Comparison of ENCODE assay signal across 45 mouse cellular contexts in genomic region chr6:34932633-34933032, GRCm38 (mm10). TPM values are rescaled to one million over a fixed set of nuclear protein-coding genes. Genes with fewer than 3 reads are reported as not detected.
"Had no signal": no experiment of that assay in that cellular context is flagged by ENCODE, and none has a peak within 500 bp of the region (broad histone marks: within the 10 kb centered on the region; RNA-seq: fewer than 3 reads in every experiment).

No protein-coding gene starts in this region.

- H3K9ac ChIP-seq: limb, embryonic 12.5 days; limb, embryonic 13.5 days; limb, embryonic 15.5 days; liver, embryonic 12.5 days; liver, embryonic 13.5 days; liver, embryonic 14.5 days; liver, embryonic 15.5 days; liver, postnatal 0 days; lung, embryonic 14.5 days; lung, embryonic 15.5 days; midbrain, embryonic 12.5 days; midbrain, embryonic 13.5 days; midbrain, embryonic 15.5 days; neural tube, embryonic 12.5 days had no signal

- H3K4me2 ChIP-seq: limb, embryonic 12.5 days; limb, embryonic 13.5 days; limb, embryonic 15.5 days; liver, embryonic 11.5 days; liver, embryonic 12.5 days; liver, embryonic 13.5 days; liver, embryonic 15.5 days; lung, embryonic 14.5 days; lung, embryonic 15.5 days; midbrain, embryonic 11.5 days; midbrain, embryonic 12.5 days; midbrain, embryonic 13.5 days; midbrain, embryonic 15.5 days; neural tube, embryonic 12.5 days had no signal

- H3K4me3 ChIP-seq: limb, embryonic 10.5 days; limb, embryonic 12.5 days; limb, embryonic 13.5 days; limb, embryonic 15.5 days; liver, embryonic 12.5 days; liver, embryonic 13.5 days; liver, embryonic 15.5 days; lung, embryonic 15.5 days; megakaryocyte, embryonic 14.5 days; midbrain, embryonic 10.5 days; midbrain, embryonic 12.5 days; midbrain, embryonic 13.5 days; midbrain, embryonic 15.5 days; myocyte; neural tube, embryonic 12.5 days had no signal

- H3K27me3 ChIP-seq: limb, embryonic 12.5 days; limb, embryonic 13.5 days; limb, embryonic 15.5 days; liver, embryonic 12.5 days; liver, embryonic 13.5 days; liver, embryonic 15.5 days; lung, embryonic 15.5 days; midbrain, embryonic 12.5 days; midbrain, embryonic 13.5 days; midbrain, embryonic 15.5 days; neural tube, embryonic 12.5 days had no signal

- H3K36me3 ChIP-seq: limb, embryonic 10.5 days; limb, embryonic 12.5 days; limb, embryonic 13.5 days; limb, embryonic 15.5 days; liver, embryonic 12.5 days; liver, embryonic 13.5 days; liver, embryonic 15.5 days; lung, embryonic 15.5 days; midbrain, embryonic 10.5 days; midbrain, embryonic 12.5 days; midbrain, embryonic 13.5 days; midbrain, embryonic 15.5 days; neural tube, embryonic 12.5 days had no signal

- H3K9me3 ChIP-seq: limb, embryonic 10.5 days; limb, embryonic 12.5 days; limb, embryonic 13.5 days; limb, embryonic 15.5 days; liver, embryonic 12.5 days; liver, embryonic 13.5 days; liver, embryonic 15.5 days; lung, embryonic 15.5 days; megakaryocyte, embryonic 14.5 days; midbrain, embryonic 10.5 days; midbrain, embryonic 12.5 days; midbrain, embryonic 13.5 days; midbrain, embryonic 15.5 days; neural tube, embryonic 12.5 days had no signal

- ATAC-seq: liver, embryonic 12.5 days; liver, postnatal 0 days; lung, postnatal 0 days; midbrain, embryonic 13.5 days; midbrain, embryonic 15.5 days; midbrain, embryonic 16.5 days had no signal

- DNase-seq: left cerebral cortex, postnatal 4 days; liver; liver, embryonic 13.5 days; liver, postnatal 0 days; lung, adult 18-20 months; lung, adult 2 months; lung, embryonic 14.5 days; lung, postnatal 10 days; lung, postnatal 14 days; lung, postnatal 36 days; lung, postnatal 4 days; midbrain, embryonic 14.5 days had no signal

- H3K27ac ChIP-seq: limb, embryonic 10.5 days; limb, embryonic 12.5 days; limb, embryonic 13.5 days; limb, embryonic 15.5 days; liver, embryonic 12.5 days; liver, embryonic 13.5 days; liver, embryonic 14.5 days; liver, embryonic 15.5 days; lung, embryonic 15.5 days; macrophage; midbrain, embryonic 10.5 days; midbrain, embryonic 12.5 days; midbrain, embryonic 13.5 days; midbrain, embryonic 15.5 days; neural tube, embryonic 12.5 days had no signal

- H3K4me1 ChIP-seq: limb, embryonic 10.5 days; limb, embryonic 12.5 days; limb, embryonic 13.5 days; limb, embryonic 15.5 days; liver, embryonic 12.5 days; liver, embryonic 13.5 days; liver, embryonic 15.5 days; lung, embryonic 15.5 days; midbrain, embryonic 10.5 days; midbrain, embryonic 12.5 days; midbrain, embryonic 13.5 days; midbrain, embryonic 15.5 days; neural tube, embryonic 12.5 days had no signal

RNA-seq across cellular contexts. Expression of gene Stra8, which starts 12.7 kb away (rescaled TPM):
- total RNA-seq: left cerebral cortex, adult 8-10 months; left cerebral cortex, postnatal 10 days; left cerebral cortex, postnatal 14 days; left cerebral cortex, postnatal 25 days; left cerebral cortex, postnatal 36 days; left cerebral cortex, postnatal 4 days; liver, adult 2 months; megakaryocyte, adult 5-6 weeks; midbrain, postnatal 0 days; monocyte, adult 5-6 weeks had no signal
- polyA plus RNA-seq: limb, embryonic 10.5 days; limb, embryonic 11.5 days; limb, embryonic 12.5 days; limb, embryonic 13.5 days; limb, embryonic 15.5 days; liver, adult 2 months; liver, embryonic 11.5 days; liver, embryonic 12.5 days; liver, embryonic 13.5 days; liver, embryonic 14.5 days; liver, embryonic 15.5 days; liver, embryonic 16.5 days; liver, postnatal 0 days; lung, adult 2 months; lung, embryonic 14.5 days; lung, embryonic 15.5 days; lung, embryonic 16.5 days; macrophage; midbrain, embryonic 10.5 days; midbrain, embryonic 11.5 days; midbrain, embryonic 12.5 days; midbrain, embryonic 13.5 days; midbrain, embryonic 14.5 days; midbrain, embryonic 15.5 days; midbrain, embryonic 16.5 days; midbrain, postnatal 0 days; myocyte; neural tube, embryonic 11.5 days; neural tube, embryonic 12.5 days had no signal

RNA-seq across cellular contexts. Expression of gene Slc23a4, which starts 55.6 kb away (rescaled TPM):
- total RNA-seq: liver, adult 2 months; monocyte, adult 5-6 weeks had no signal
